Mouse (Mus musculus): Measurements from ENCODE around the gene AC170998.1. TPM values are rescaled to one million over a fixed set of nuclear protein-coding genes. Genes with fewer than 3 reads are reported as not detected.

The AC170998.1 gene
- polyA plus RNA-seq, 1 experiment from 2014 or later = 2.3 TPM

GRCm38 (mm10) chr17:28694832-28695231 lies 31.1 kb upstream of the AC170998.1 start:
- Histone ChIP-seq H3K36me3 (no peaks in the 10 kb centered on the region), H3K9ac (replicated peaks) (no peak overlapping the region), H3K4me1 (peaks cover 53% of the 10 kb centered on the region), H3K27me3 (no peaks in the 10 kb centered on the region), H3K4me3 (no peak overlapping the region), H3K27ac (replicated peaks) (no peak overlapping the region), H3K9me3 (no peaks in the 10 kb centered on the region), H3K4me2 (replicated peaks) (no peak overlapping the region)
- no peak for ATAC-seq (replicated peaks)
- WGBS = 73% methylated on average over 4 of the region's 4 CpGs

DNA sequence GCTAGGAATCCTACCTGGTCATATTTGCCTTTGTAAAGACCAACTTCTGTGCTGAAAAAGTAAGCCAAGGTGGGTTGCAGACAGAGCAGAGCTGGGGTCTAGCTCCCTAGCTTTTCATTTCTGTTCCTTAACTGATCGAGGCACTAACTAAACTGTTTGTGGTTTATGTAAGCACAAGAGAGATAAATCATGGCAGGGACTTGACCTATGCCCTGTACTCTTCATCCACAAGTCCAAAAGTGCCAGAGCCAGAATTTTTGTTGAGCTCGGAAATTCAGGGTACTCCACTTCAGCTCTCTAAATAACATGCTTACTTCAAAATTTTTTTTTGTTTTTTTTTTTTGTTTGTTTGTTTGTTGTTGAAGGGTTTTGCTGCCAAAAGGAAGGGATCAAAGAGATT lies 29.2 kb upstream of the AC170998.1 start:
- H3K9me3 ChIP-seq = no peaks in the 10 kb centered on the region
- no peak for ATAC-seq (replicated peaks)
- H3K4me2 ChIP-seq (replicated peaks) = no peak overlapping the region
- 69% methylated on average over 2 of the region's 2 CpGs for WGBS
- no peaks in the 10 kb centered on the region for H3K27me3 ChIP-seq
- no peaks in the 10 kb centered on the region for H3K36me3 ChIP-seq
- H3K4me3 ChIP-seq = no peak overlapping the region
- no peak overlapping the region for H3K27ac ChIP-seq (replicated peaks)
- no peak overlapping the region for H3K9ac ChIP-seq (replicated peaks)
- peaks cover 46% of the 10 kb centered on the region for H3K4me1 ChIP-seq

DNA sequence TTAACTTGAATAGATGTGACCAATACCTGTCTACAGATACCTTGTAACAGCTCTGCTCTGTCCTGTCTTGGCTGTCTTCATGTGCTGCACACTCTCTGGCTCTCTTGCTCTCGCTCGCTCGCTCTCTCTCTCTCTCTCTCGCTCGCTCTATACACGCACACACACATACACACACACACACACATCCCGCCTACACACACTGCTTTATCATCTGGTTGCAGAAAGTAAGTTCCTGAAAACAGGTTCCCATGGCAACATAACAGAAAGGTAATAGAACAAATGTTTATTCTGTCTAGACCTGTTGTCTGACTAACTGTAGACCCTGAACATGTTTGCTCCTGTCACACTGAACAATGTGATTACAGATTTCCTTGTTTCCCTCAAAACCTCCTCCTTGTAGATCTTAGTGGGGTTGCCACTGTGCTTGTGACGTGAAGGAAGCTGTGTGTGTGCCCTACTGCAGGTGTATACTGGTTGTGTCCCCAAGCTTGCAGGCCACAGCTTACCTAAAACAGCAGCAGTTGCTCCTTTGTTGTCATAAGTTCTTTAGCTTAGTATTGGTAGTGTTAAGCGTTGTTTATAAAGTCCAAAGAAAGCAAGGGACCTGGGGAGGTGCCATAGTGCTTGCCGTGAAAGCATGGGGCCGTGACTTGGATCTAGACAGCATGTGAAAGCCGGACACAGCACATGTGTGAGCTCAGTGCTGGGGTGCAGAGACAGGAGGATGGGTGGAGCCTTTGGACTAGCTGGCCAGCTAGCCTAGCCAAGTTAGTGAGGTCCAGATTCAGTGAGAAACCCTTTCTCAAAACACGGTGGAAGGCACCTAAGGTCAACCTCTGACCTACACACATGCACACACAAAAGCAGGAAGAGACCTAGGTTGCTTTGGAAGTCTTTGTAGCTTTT lies 28.3 kb upstream of the AC170998.1 start:
- Histone ChIP-seq H3K4me2 (replicated peaks) (no peak overlapping the region), H3K27ac (replicated peaks) (0 out of 2 replicates have a peak overlapping the region, but pooled peaks have one; percentile 2), H3K4me1 (peaks cover 45% of the 10 kb centered on the region), H3K36me3 (no peaks in the 10 kb centered on the region), H3K9ac (replicated peaks) (no peak overlapping the region), H3K4me3 (no peak overlapping the region), H3K27me3 (no peaks in the 10 kb centered on the region), H3K9me3 (no peaks in the 10 kb centered on the region)
- 65% methylated on average over 13 of the region's 13 CpGs for WGBS
- peak; percentile 48; the same call in 1 of the 2 replicates for ATAC-seq (replicated peaks)

GRCm38 (mm10) chr17:28698245-28698644 lies 27.6 kb upstream of the AC170998.1 start:
- Histone ChIP-seq H3K9me3 (no peaks in the 10 kb centered on the region), H3K9ac (replicated peaks) (no peak overlapping the region), H3K27ac (replicated peaks) (no peak overlapping the region), H3K4me2 (replicated peaks) (no peak overlapping the region), H3K4me3 (no peak overlapping the region), H3K4me1 (peaks cover 38% of the 10 kb centered on the region), H3K36me3 (no peaks in the 10 kb centered on the region), H3K27me3 (no peaks in the 10 kb centered on the region)
- ATAC-seq (replicated peaks) = no peak
- 16% methylated on average over 4 of the region's 4 CpGs for WGBS

DNA sequence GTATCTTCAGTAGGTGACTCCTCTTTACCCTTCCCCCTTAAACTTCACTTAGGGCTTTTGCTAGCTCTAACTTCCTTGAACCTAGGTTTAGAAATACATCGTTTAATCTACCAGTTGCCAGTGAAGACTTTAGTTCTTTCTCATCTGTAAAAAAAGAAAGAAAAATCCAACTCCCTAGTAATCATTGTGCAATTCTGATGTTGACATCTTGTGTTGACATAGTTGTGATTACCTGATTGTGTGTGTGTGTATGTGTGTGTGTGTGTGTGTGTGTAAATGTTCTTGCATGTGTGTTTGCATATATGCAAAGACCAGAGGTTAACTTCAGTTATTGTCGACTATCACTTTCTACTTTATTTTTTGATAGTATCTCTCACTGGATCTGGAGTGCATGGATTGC lies 27.2 kb upstream of the AC170998.1 start:
- Histone ChIP-seq H3K36me3 (no peaks in the 10 kb centered on the region), H3K4me3 (no peak overlapping the region), H3K4me2 (replicated peaks) (no peak overlapping the region), H3K4me1 (peaks cover 33% of the 10 kb centered on the region), H3K27me3 (no peaks in the 10 kb centered on the region), H3K27ac (replicated peaks) (no peak overlapping the region), H3K9me3 (no peaks in the 10 kb centered on the region), H3K9ac (replicated peaks) (no peak overlapping the region)
- ATAC-seq (replicated peaks) = no peak
- WGBS = 90% methylated on average over 2 of the region's 2 CpGs

DNA sequence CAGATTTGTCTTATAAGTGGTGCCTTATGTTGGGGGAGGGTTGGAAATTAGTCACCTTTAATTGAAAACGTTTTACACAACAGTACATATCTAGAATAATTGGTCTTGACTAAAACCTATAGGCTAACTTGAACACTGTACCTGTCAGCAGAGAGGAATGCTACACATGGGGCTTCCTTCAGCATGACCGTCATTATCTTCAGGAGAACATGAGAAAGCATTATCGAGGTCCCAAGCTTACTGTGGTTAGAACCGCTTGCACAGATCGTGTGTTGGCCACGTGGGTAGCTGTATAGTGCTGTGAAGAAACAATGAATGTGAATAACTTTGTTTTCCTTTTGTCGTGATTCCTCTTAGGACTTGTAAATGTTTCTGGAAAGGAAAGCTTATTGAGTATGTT lies 26.1 kb upstream of the AC170998.1 start:
- 82% methylated on average over 7 of the region's 7 CpGs for WGBS
- H3K27ac ChIP-seq (replicated peaks) = no peak overlapping the region
- no peak overlapping the region for H3K4me3 ChIP-seq
- no peaks in the 10 kb centered on the region for H3K9me3 ChIP-seq
- no peak overlapping the region for H3K9ac ChIP-seq (replicated peaks)
- no peaks in the 10 kb centered on the region for H3K27me3 ChIP-seq
- no peak for ATAC-seq (replicated peaks)
- H3K4me2 ChIP-seq (replicated peaks) = no peak overlapping the region
- H3K4me1 ChIP-seq = peaks cover 28% of the 10 kb centered on the region
- no peaks in the 10 kb centered on the region for H3K36me3 ChIP-seq

- Histone ChIP-seq H3K4me2 (replicated peaks) (no peak overlapping the region), H3K9ac (replicated peaks) (no peak overlapping the region), H3K27me3 (no peaks in the 10 kb centered on the region), H3K4me1 (peaks cover 25% of the 10 kb centered on the region), H3K27ac (replicated peaks) (no peak overlapping the region), H3K36me3 (no peaks in the 10 kb centered on the region), H3K4me3 (no peak overlapping the region), H3K9me3 (no peaks in the 10 kb centered on the region)
- 96% methylated on average over 4 of the region's 4 CpGs for WGBS
- no peak for ATAC-seq (replicated peaks)
Measured at GRCm38 (mm10) chr17:28701171-28701570, 24.7 kb upstream of the AC170998.1 start.

- H3K27me3 ChIP-seq = no peaks in the 10 kb centered on the region
- 88% methylated on average over 3 of the region's 3 CpGs for WGBS
- no peaks in the 10 kb centered on the region for H3K36me3 ChIP-seq
- H3K27ac ChIP-seq (replicated peaks) = no peak overlapping the region
- no peak overlapping the region for H3K4me3 ChIP-seq
- ATAC-seq (replicated peaks) = no peak
- no peaks in the 10 kb centered on the region for H3K9me3 ChIP-seq
- H3K4me2 ChIP-seq (replicated peaks) = no peak overlapping the region
- peaks cover 20% of the 10 kb centered on the region for H3K4me1 ChIP-seq
- H3K9ac ChIP-seq (replicated peaks) = no peak overlapping the region
Measured at GRCm38 (mm10) chr17:28701737-28702136, 24.1 kb upstream of the AC170998.1 start.

GRCm38 (mm10) chr17:28702646-28703045 lies 23.2 kb upstream of the AC170998.1 start:
- Histone ChIP-seq H3K9me3 (no peaks in the 10 kb centered on the region), H3K4me3 (no peak overlapping the region), H3K36me3 (no peaks in the 10 kb centered on the region), H3K27me3 (no peaks in the 10 kb centered on the region), H3K27ac (replicated peaks) (no peak overlapping the region), H3K9ac (replicated peaks) (no peak overlapping the region), H3K4me1 (peaks cover 12% of the 10 kb centered on the region), H3K4me2 (replicated peaks) (no peak overlapping the region)
- no peak for ATAC-seq (replicated peaks)
- WGBS = 83% methylated on average over 2 of the region's 2 CpGs

- ATAC-seq (replicated peaks) = no peak
- Histone ChIP-seq H3K27ac (replicated peaks) (no peak overlapping the region), H3K9ac (replicated peaks) (no peak overlapping the region), H3K36me3 (no peaks in the 10 kb centered on the region), H3K9me3 (no peaks in the 10 kb centered on the region), H3K4me1 (0 out of 2 replicates have a peak, but pooled peaks cover 3% of the 10 kb centered on the region), H3K4me2 (replicated peaks) (no peak overlapping the region), H3K27me3 (no peaks in the 10 kb centered on the region), H3K4me3 (no peak overlapping the region)
- 34% methylated on average over 1 of the region's 1 CpGs for WGBS
Measured at GRCm38 (mm10) chr17:28706697-28707096, 19.2 kb upstream of the AC170998.1 start.

DNA sequence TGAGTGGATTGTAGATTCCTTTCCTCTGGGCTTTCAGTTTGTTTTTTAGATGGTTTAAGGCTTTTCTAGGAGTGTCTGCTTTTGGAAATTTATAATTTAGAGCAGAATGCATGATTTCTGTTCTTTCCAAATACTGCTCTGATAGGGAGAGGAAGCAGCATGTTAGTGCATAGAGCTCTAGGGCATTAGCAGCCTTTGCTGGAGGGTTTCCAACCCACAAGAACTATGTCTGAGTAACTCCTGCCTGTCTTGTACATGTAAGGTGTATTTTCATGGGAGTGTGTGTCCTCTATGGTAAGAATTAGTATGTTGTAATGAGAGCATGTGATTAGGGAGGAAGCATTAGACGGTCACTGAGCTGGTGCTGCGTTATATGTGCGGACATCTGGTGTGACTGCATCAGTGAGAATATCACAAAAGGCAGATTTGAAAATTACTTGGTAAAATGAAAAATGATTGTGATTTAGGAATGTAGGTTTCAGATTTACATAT lies 18.7 kb upstream of the AC170998.1 start:
- Histone ChIP-seq H3K36me3 (no peaks in the 10 kb centered on the region), H3K4me1 (0 out of 2 replicates have a peak, but pooled peaks cover 3% of the 10 kb centered on the region), H3K9ac (replicated peaks) (no peak overlapping the region), H3K4me3 (no peak overlapping the region), H3K9me3 (no peaks in the 10 kb centered on the region), H3K27me3 (no peaks in the 10 kb centered on the region), H3K27ac (replicated peaks) (no peak overlapping the region), H3K4me2 (replicated peaks) (no peak overlapping the region)
- WGBS = 82% methylated on average over 3 of the region's 3 CpGs
- ATAC-seq (replicated peaks) = no peak

DNA sequence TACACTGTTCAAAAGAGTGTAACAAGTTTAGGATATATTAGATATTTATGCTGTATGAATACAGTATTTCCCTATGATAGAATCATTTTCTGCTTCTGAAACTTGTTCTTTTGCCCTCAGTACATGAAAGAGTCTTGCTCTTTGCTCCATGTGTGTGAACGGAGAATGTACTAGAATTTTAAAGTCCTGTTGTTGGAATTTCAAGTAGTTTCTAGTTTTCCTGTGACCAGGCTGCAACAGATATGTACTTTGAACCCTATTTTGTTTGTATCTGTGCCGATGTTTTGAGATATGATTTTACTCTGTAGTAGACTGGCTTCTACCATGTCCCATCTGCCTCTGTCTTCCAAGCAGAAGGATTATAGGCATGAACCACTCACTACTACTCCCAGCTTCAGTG lies 18.1 kb upstream of the AC170998.1 start:
- Histone ChIP-seq H3K36me3 (no peaks in the 10 kb centered on the region), H3K27me3 (no peaks in the 10 kb centered on the region), H3K9me3 (no peaks in the 10 kb centered on the region), H3K27ac (replicated peaks) (no peak overlapping the region), H3K4me3 (no peak overlapping the region), H3K4me2 (replicated peaks) (no peak overlapping the region), H3K9ac (replicated peaks) (no peak overlapping the region), H3K4me1 (0 out of 2 replicates have a peak, but pooled peaks cover 3% of the 10 kb centered on the region)
- ATAC-seq (replicated peaks) = no peak
- WGBS = 91% methylated on average over 2 of the region's 2 CpGs

Data from forebrain, embryonic 15.5 days (tissue).